Mouse (Mus musculus) c-Kit-negative CD71-positive TER-119-positive erythroid progenitor cells, embryonic 14.5 days (primary cell): ENCODE data around the gene Dnmt3a.
"Not testable (repeated sequence)": the region's sequence is repeated elsewhere in the genome, so short reads cannot be mapped to it uniquely, and the experiment has no call there.

Source experiments
- DNase-seq: peaks from one replicate; pipeline ENCODE4 v3.0.0-alpha.2; 2013; ENCODE audit warnings: low read depth, low spot score

Dnmt3a gene

DNA sequence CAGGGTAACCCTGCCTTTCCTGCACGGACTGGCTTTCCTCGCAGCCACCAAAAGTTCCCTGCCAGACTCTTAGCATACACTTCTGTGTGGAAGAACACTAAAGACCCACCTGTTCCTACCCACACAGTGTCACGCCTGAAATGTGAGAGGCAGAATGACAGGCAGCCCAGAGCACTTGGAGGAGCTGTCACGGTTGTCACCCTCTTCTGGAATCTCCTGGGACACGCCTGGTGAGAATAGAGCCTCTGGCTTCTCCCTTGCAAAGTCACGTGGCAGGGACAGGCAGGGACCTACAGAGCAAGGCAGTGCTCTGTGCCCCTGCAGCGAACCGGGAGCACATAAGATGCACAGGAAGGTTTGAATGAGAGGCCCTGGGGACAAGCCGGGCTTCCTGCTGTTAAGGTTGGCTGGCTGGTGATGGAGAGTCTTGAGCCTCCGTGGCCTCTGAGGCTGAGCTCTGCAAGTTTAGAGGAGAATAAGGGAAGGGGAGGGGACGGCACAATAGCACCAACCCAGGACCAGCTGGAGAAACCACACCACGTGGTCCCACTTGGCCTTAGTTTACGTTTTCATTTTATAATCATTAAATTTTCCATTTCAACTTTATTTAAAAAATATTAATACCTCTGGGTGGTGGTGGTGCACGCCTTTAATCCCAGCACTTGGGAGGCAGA is 112.0 kb downstream of the Dnmt3a start:
- DNase-seq = no peak

DNA sequence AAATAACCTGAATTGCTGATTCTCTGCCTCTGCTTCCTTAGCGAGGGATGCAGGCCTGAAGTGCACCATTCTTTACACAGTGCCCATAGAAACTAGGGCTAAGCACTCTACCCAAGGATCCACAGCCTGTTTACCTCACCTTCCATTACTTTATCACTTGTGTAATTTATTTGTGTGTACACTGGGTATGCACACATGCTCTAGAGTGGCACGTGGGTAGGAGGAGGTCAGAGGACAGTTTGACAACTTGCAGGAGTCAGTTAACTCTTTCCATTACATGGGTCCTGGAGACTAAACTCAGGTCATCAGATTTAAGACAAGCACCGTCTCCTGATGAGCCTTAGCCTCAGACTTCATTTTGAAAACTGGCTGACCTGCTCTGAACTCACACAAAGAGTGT is 112.8 kb downstream of the Dnmt3a start:
- no peak for DNase-seq

DNA sequence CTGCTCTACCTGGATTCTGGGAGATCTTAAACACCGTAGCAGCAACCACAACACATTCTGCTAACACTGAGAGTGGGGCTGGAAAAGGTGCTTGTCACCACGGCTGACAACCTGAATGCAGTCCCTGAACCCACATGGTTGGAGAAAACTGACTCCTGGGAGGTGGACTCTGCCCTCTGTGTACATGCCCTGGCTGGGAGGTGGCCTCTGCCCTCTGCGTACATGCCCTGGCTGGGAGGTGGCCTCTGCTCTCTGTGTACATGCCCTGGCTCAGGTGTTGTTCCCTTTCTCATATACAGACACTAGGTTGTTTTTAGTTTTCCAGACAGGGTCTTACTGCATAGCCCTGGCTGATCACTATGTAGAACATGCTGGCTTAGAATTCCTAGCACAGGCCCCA is 113.6 kb downstream of the Dnmt3a start:
- no peak for DNase-seq

DNA sequence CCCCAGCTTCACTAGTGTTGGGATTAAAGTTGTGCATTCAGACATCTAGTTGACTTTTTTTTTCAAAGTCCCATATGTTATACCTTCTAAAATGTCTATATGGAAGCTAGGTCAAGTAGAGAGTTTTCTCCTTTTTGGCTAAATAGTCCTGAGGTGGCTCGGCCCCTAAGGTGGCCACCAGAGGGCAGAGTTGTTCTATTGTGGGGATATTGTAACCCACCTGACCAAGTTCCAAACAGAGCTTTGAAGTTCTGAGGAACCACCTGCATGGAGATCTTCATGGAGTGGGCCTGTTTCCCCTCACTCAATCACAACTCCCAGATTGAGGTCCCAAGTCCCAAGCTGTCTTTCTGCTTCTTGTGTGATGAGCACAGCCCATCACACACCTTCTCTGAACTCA is 120.3 kb downstream of the Dnmt3a start:
- peak; percentile 3 for DNase-seq

DNA sequence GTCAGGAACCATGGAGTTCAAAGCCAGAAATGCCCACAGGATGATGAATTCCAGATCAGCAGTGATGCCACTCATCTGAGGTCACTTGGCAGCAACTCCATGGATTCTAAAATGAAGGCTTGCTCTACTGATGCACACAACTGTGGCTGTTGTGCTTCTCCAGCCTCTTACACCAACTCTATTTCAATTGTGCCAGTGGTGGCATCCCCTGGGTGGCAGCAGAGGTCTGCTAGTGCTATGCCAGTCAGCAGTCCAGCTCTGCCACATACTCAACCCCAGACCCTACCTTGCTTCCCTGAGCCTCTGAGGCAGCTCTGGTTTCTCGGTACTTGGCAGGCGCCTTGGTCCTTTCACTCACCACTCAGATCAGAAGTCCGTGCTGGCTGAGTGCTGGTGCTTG is 123.0 kb downstream of the Dnmt3a start:
- DNase-seq = no peak

DNA sequence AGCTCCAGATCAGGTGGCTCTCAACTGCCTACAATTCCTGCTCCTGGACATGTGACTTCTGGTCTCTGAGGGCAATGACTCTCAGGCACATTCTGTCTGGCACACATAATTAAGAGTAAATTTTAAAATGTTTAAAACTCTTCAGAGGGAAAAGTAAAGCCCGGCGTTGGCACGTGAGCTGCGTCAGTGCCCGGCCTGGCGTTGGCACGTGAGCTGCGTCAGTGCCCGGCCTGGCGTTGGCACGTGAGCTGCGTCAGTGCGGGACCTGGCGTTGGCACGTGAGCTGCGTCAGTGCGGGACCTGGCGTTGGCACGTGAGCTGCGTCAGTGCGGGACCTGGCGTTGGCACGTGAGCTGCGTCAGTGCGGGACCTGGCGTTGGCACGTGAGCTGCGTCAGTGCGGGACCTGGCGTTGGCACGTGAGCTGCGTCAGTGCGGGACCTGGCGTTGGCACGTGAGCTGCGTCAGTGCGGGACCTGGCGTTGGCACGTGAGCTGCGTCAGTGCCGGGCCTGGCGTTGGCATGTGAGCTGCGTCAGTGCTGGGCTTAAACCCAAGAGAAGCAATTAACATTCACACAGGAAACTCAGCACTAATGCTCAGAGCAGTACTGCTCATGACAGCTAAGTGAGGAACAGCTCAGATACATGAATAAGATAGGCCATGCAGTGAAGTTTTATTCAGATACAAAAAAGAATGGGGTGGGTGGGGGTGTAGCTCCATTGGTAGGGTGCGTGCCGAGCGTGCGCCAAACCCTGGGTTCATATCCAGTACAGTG is 124.5 kb downstream of the Dnmt3a start:
- DNase-seq = not testable (repeated sequence)

DNA sequence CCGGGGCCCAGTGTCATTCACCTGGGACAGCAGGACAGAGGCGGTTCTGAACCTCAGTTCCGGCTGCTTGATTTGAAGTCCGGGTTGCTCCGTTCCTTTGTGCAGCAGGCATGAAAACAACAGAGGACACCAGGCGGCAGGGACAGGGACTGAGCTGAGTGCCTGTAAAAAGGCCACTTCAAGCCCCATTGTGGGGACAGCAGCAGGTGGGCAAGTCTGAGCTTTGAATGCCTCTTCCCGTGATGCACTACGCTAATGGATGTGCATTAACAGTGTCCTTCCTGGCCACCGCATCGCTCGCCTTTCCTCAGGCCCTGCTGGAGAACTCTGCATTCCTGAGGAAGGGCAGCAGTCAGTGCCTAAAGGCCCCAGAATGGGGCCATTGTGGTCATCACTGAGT is 136.2 kb downstream of the Dnmt3a start:
- no peak for DNase-seq

DNA sequence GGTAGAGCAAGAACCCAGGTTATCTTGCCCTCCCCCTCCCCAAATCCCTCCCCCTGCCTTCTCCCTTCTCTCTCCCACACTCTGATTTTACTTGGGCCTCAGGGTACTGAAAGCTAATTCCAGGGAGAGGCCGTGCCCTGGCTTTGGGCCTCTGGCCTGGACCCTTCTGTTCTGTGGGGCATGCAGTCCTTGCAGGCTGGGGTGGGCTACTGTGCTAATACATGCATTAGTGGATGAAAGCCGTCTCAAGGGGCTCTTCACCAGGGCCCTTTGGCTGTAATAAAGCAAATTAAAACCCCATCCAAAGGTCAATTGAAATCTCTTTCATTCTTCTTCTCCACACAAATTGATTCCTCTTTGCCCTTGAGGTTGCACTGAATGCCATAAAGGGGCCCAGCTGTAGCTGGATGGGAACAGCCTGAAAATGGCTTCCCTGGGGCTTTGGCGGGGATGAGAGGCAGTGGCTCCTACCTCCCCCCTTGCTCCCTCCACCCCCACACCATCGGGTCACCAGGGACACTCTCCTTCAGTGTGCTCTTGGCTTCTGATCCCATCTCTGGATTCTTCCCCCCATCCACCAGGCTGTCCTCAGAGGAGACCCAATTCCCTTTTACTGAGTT is 138.8 kb downstream of the Dnmt3a start:
- DNase-seq = no peak

DNA sequence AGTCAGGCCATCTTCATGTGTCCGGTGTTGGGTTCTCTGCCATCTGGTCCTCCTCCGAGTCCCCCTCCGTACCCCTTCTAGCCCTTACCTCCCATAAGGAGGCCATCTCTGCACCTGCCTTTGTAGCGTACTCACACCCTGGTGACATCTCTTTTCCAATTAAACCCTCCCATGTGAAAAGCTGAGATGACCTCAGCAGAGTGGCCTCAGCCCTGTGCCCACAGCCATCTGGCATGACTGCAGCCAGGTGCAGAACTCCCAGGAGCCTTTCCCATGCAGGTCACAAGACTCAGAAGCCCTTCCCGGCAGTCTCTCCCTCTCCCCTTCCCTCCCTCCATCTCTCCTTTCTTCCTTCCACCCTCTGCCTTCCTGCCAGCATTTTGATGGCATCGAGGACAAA is 141.7 kb downstream of the Dnmt3a start:
- no peak for DNase-seq

DNA sequence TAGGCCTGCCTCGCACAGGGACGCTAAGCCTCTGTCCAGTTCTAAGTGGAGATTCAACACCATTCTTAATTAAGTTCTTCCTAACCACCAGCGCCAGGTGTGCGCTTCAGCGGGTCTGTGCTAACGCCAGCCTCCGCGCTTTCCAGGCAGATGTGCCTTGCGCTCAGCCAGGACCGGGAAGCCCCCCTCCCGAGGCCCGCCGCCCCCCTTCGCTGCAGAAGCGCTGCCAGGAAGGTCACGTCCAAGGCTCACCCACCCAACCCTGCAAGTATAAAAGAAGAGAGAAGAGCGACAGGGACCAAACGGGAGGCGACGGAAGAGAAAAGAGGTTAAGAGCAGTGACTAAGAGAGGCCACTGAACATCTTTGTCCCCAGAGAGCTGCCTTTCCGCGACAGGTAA is 148.8 kb downstream of the Dnmt3a start, which contains the start of gene Pomc:
Gene Pomc, plus strand, starts transcription at position 301 of the 400 bp plus-strand sequence.
- no peak for DNase-seq

DNA sequence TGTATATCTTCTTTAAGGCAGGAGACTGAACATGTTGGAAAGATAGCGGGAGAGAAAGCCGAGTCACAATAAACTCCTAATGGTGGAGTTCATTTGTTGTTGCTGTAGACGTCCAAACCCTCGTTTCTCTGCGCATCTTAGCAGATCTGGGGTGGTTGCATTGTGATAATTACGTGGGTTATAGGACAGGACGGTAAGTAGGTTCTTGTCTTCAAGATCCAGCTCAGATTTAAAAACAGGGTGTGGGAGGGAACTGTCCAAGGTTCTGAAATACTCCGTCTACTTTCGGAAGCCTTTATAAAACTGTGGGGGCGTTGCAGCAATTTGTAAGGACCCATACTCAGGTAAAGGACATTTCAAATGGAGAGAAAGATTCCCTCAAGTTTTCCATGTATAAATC is 149.6 kb downstream of the Dnmt3a start:
- no peak for DNase-seq

DNA sequence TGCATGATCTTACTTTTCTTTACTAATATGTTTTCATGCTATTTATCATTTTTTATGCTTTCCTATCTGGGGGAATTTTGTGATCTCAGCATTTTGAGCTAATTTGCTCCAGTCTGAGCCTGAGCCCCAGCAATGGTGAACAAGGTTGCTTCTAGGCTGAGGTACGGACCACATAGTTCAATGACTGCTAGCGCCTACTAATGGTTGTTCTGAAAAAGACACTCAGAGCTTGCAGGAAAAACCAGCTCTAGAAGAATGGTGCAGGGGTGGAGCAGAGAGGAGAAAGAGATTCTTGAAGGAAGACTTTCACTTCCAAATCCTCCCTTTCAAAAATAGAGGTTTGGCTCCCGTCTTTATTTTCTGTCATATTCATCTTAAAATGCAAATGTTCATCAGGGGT is 150.5 kb downstream of the Dnmt3a start:
- DNase-seq = no peak

DNA sequence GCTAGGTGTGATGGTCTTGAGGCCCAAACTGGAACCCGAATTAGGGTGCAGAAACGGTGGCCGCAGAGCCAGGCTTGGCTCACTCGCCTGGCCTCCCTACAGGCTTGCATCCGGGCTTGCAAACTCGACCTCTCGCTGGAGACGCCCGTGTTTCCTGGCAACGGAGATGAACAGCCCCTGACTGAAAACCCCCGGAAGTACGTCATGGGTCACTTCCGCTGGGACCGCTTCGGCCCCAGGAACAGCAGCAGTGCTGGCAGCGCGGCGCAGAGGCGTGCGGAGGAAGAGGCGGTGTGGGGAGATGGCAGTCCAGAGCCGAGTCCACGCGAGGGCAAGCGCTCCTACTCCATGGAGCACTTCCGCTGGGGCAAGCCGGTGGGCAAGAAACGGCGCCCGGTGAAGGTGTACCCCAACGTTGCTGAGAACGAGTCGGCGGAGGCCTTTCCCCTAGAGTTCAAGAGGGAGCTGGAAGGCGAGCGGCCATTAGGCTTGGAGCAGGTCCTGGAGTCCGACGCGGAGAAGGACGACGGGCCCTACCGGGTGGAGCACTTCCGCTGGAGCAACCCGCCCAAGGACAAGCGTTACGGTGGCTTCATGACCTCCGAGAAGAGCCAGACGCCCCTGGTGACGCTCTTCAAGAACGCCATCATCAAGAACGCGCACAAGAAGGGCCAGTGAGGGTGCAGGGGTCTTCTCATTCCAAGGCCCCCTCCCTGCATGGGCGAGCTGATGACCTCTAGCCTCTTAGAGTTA is 154.2 kb downstream of the Dnmt3a start:
- no peak for DNase-seq

DNA sequence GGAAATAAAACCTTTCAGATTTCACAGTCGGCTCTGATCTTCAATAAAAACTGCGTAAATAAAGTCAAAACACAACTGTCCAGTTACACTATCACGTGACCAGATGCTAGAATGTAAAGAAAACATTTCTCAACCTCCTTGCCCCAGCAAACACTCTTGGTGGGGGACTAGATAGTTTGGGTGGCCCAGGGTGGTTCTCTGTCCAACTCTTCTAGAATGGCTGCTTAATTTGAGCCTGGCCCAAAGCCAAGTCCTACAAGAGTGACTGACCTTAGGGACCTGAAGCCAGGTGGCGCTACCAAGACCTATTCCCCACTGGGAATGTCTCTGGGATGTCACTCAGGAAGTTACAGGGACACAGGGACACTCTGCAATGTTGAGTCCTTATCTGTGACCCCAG is 154.7 kb downstream of the Dnmt3a start:
- no peak for DNase-seq
